Mouse (Mus musculus): ENCODE data around the gene Srsx. TPM values are rescaled to one million over a fixed set of nuclear protein-coding genes. Genes with fewer than 3 reads are reported as not detected.

The Srsx gene
- polyA plus RNA-seq (2017; shearing (Covaris generic)), result not detected

GRCm38 (mm10) chrX:123222381-123222780, at the start of gene Srsx:
Gene Srsx (minus strand): TSS chrX:123222481.

GRCm38 (mm10) chrX:123246807-123247206, 24.5 kb upstream of the Srsx start, which contains the start of gene Gm17577:
Gene Gm17577 (minus strand): TSS chrX:123246907.

Other genes with a start within 250 kb of the Srsx start
- gene Gm17521, start 192.8 kb downstream of the Srsx start, polyA plus RNA-seq (2017; shearing (Covaris generic)), result not detected
- gene Cldn34c1, start 119.0 kb downstream of the Srsx start, polyA plus RNA-seq (2017; shearing (Covaris generic)), result 1.6 TPM
- not detected for gene Gm17577, start 24.4 kb upstream of the Srsx start, polyA plus RNA-seq (2017; shearing (Covaris generic))

All from CD4-positive, CD25-positive, alpha-beta regulatory T cell, adult 9 weeks (primary cell).